Comparison of ENCODE assay signal across 10 mouse cellular contexts in genomic region chr8:46232798-46233197, GRCm38 (mm10).
"Had no signal": no experiment of that assay in that cellular context is flagged by ENCODE, and none has a peak within 500 bp of the region (broad histone marks: within the 10 kb centered on the region; RNA-seq: fewer than 3 reads in every experiment).

No protein-coding gene starts in this region.

- H3K9me3 ChIP-seq: limb, embryonic 13.5 days had no signal

- DNase-seq: kidney, adult 9 months; kidney, postnatal 36 days; layer of hippocampus, adult 9-11 months; layer of hippocampus, postnatal 36 days; lung, adult 18-20 months; thymus, postnatal 4 days had no signal

- H3K4me3 ChIP-seq: limb, embryonic 13.5 days had no signal

- H3K4me1 ChIP-seq: limb, embryonic 13.5 days had no signal

- H3K9ac ChIP-seq: limb, embryonic 13.5 days; liver, embryonic 14.5 days had no signal

- H3K4me2 ChIP-seq: limb, embryonic 13.5 days had no signal

- H3K36me3 ChIP-seq: limb, embryonic 13.5 days had no signal

- H3K27ac ChIP-seq: kidney, postnatal 0 days; limb, embryonic 13.5 days; liver, embryonic 14.5 days; stomach, postnatal 0 days had no signal

- H3K27me3 ChIP-seq: limb, embryonic 13.5 days had no signal
